Mouse (Mus musculus) kidney, embryonic 15.5 days (tissue): ENCODE data around the gene Bub1b. TPM values are rescaled to one million over a fixed set of nuclear protein-coding genes. Genes with fewer than 3 reads are reported as not detected.

Source experiments
- ATAC-seq: fragments of 200-750 bp; cut with Nextera tagmentation; replicated peaks from 2 replicates; pipeline ENCODE4 v1.8.0; 2017; ENCODE audit warnings: moderate TSS enrichment; ENCODE audit not compliant: low FRiP score
- H3K27ac ChIP-seq: fragments of 300-500 bp; sonication (generic); 2 replicates; pipeline ENCODE4 v1.5.1; 2015; ENCODE audit warnings: mild to moderate bottlenecking, inconsistent platforms
- H3K27me3 ChIP-seq: fragments of 300-500 bp; sonication (generic); 2 replicates; pipeline ENCODE4 v1.6.1; 2015; ENCODE audit warnings: inconsistent platforms
- H3K36me3 ChIP-seq: fragments of 300-500 bp; sonication (generic); 2 replicates; pipeline ENCODE4 v1.6.1; 2015; ENCODE audit warnings: inconsistent platforms
- H3K4me1 ChIP-seq: fragments of 300-500 bp; sonication (generic); 2 replicates; pipeline ENCODE4 v1.6.1; 2015; ENCODE audit warnings: inconsistent platforms
- H3K4me2 ChIP-seq: fragments of 300-500 bp; sonication (generic); 2 replicates; pipeline ENCODE4 v1.6.1; 2015; ENCODE audit warnings: moderate library complexity, mild to moderate bottlenecking, inconsistent platforms
- H3K4me3 ChIP-seq: fragments of 300-500 bp; sonication (generic); replicated peaks from 2 replicates; pipeline ENCODE4 v1.5.1; 2015; ENCODE audit warnings: mild to moderate bottlenecking, inconsistent platforms
- H3K9ac ChIP-seq: fragments of 300-500 bp; sonication (generic); 2 replicates; pipeline ENCODE4 v1.6.1; 2015; ENCODE audit warnings: mild to moderate bottlenecking, inconsistent platforms
- H3K9me3 ChIP-seq: fragments of 300-500 bp; sonication (generic); replicated peaks from 2 replicates; pipeline ENCODE4 v1.6.1; 2016; ENCODE audit warnings: inconsistent platforms
- WGBS: fragments of 180-500 bp; shearing (Covaris S2); methylation state at CpG from one replicate; pipeline ENCODE4 v1.1.7; 2015; ENCODE audit warnings: mixed read lengths; 5-methylcytosine and 5-hydroxymethylcytosine counted together
- polyA plus RNA-seq: library from polyadenylated mRNA; unstranded; fragments of >200 nt; fragmentation: Nextera tagmentation; extraction: Ambion mirVana; gene quantifications from 2 replicates; pipeline ENCODE4 v1.2.1, GENCODE M21; 2015

Bub1b gene
- polyA plus RNA-seq, 1 experiment from 2014 or later, result 103 TPM

- Histone ChIP-seq H3K9me3 (no peaks in the 10 kb centered on the region), H3K27ac (no peak overlapping the region), H3K27me3 (no peaks in the 10 kb centered on the region), H3K4me1 (no peaks in the 10 kb centered on the region), H3K4me2 (no peak overlapping the region), H3K36me3 (no peaks in the 10 kb centered on the region), H3K9ac (no peak overlapping the region), H3K4me3 (no peak overlapping the region)
- WGBS, result 86% methylated on average over 9 of the region's 9 CpGs
- no peak for ATAC-seq
These were observed 25.7 kb upstream of the Bub1b start for GRCm38 (mm10) chr2:118572183-118572836.

GRCm38 (mm10) chr2:118573135-118573534, 24.9 kb upstream of the Bub1b start:
- no peak overlapping the region for H3K4me3 ChIP-seq
- H3K27me3 ChIP-seq, result no peaks in the 10 kb centered on the region
- no peak overlapping the region for H3K27ac ChIP-seq
- no peaks in the 10 kb centered on the region for H3K9me3 ChIP-seq
- H3K4me1 ChIP-seq, result no peaks in the 10 kb centered on the region
- WGBS, result 71% methylated on average over 3 of the region's 3 CpGs
- ATAC-seq, result no peak
- no peaks in the 10 kb centered on the region for H3K36me3 ChIP-seq
- no peak overlapping the region for H3K9ac ChIP-seq
- no peak overlapping the region for H3K4me2 ChIP-seq

- Histone ChIP-seq H3K9ac (no peak overlapping the region), H3K27ac (no peak overlapping the region), H3K4me3 (no peak overlapping the region), H3K9me3 (no peaks in the 10 kb centered on the region), H3K4me2 (no peak overlapping the region), H3K36me3 (no peaks in the 10 kb centered on the region), H3K27me3 (no peaks in the 10 kb centered on the region; the same call in 1 of the 2 replicates), H3K4me1 (no peaks in the 10 kb centered on the region)
- WGBS, result 30% methylated on average over 5 of the region's 5 CpGs
- ATAC-seq, result no peak; the same call in 1 of the 2 replicates
These were observed 12.0 kb upstream of the Bub1b start for GRCm38 (mm10) chr2:118586013-118586412.

- Histone ChIP-seq H3K36me3 (no peaks in the 10 kb centered on the region), H3K27ac (no peak overlapping the region), H3K9me3 (no peaks in the 10 kb centered on the region), H3K27me3 (no peaks in the 10 kb centered on the region; the same call in 1 of the 2 replicates), H3K4me2 (no peak overlapping the region), H3K4me3 (no peak overlapping the region), H3K9ac (no peak overlapping the region), H3K4me1 (no peaks in the 10 kb centered on the region)
- no peak for ATAC-seq
- WGBS, result 66% methylated on average over 3 of the region's 3 CpGs
These were observed 10.3 kb upstream of the Bub1b start for GRCm38 (mm10) chr2:118587686-118588085.

- Histone ChIP-seq H3K4me1 (no peaks in the 10 kb centered on the region), H3K4me2 (no peak overlapping the region), H3K4me3 (no peak overlapping the region), H3K27me3 (no peaks in the 10 kb centered on the region; the same call in 1 of the 2 replicates), H3K9ac (no peak overlapping the region), H3K27ac (no peak overlapping the region), H3K36me3 (no peaks in the 10 kb centered on the region), H3K9me3 (no peaks in the 10 kb centered on the region)
- WGBS, result 84% methylated on average over 4 of the region's 4 CpGs
- ATAC-seq, result no peak
These were observed 6.9 kb upstream of the Bub1b start for GRCm38 (mm10) chr2:118591083-118591482.

- H3K4me1 ChIP-seq, result peaks cover 32% of the 10 kb centered on the region
- peaks cover 43% of the 10 kb centered on the region for H3K36me3 ChIP-seq
- H3K4me2 ChIP-seq, result peak overlapping the region; percentile 75
- peak overlapping the region; percentile 83 for H3K4me3 ChIP-seq
- H3K27ac ChIP-seq, result no peak overlapping the region
- WGBS, result 39% methylated on average over 5 of the region's 5 CpGs
- ATAC-seq, result no peak
- H3K9ac ChIP-seq, result peak overlapping the region; percentile 72
- no peaks in the 10 kb centered on the region for H3K9me3 ChIP-seq
- no peaks in the 10 kb centered on the region for H3K27me3 ChIP-seq
These were observed 1.1 kb downstream of the Bub1b start for GRCm38 (mm10) chr2:118599087-118599486.

- Histone ChIP-seq H3K9me3 (no peaks in the 10 kb centered on the region), H3K4me1 (peaks cover 32% of the 10 kb centered on the region), H3K9ac (no peak overlapping the region), H3K36me3 (peaks cover 69% of the 10 kb centered on the region), H3K4me3 (no peak overlapping the region), H3K27me3 (no peaks in the 10 kb centered on the region), H3K4me2 (no peak overlapping the region), H3K27ac (no peak overlapping the region)
- no peak for ATAC-seq
- WGBS, result 91% methylated on average over 18 of the region's 18 CpGs
These were observed 3.7 kb downstream of the Bub1b start for GRCm38 (mm10) chr2:118601599-118602263.

GRCm38 (mm10) chr2:118604091-118604490, 6.1 kb downstream of the Bub1b start:
- Histone ChIP-seq H3K27me3 (no peaks in the 10 kb centered on the region), H3K4me3 (no peak overlapping the region), H3K4me2 (no peak overlapping the region), H3K9ac (no peak overlapping the region), H3K4me1 (peaks cover 19% of the 10 kb centered on the region), H3K9me3 (no peaks in the 10 kb centered on the region), H3K27ac (no peak overlapping the region), H3K36me3 (peaks cover 93% of the 10 kb centered on the region)
- 92% methylated on average over 6 of the region's 6 CpGs for WGBS
- ATAC-seq, result no peak

- 81% methylated on average over 2 of the region's 2 CpGs for WGBS
- no peaks in the 10 kb centered on the region for H3K9me3 ChIP-seq
- H3K27ac ChIP-seq, result no peak overlapping the region
- no peak overlapping the region for H3K4me2 ChIP-seq
- H3K4me1 ChIP-seq, result 0 out of 2 replicates have a peak, but pooled peaks cover 1% of the 10 kb centered on the region
- no peak overlapping the region for H3K4me3 ChIP-seq
- H3K27me3 ChIP-seq, result no peaks in the 10 kb centered on the region
- no peak for ATAC-seq
- peaks cover 98% of the 10 kb centered on the region for H3K36me3 ChIP-seq
- H3K9ac ChIP-seq, result no peak overlapping the region
These were observed 8.0 kb downstream of the Bub1b start for GRCm38 (mm10) chr2:118606032-118606431.

GRCm38 (mm10) chr2:118606976-118607375, 9.0 kb downstream of the Bub1b start:
- no peak overlapping the region for H3K4me3 ChIP-seq
- no peak for ATAC-seq
- H3K4me2 ChIP-seq, result no peak overlapping the region
- whole genome bisulfite sequencing, result 33% methylated on average over 5 of the region's 5 CpGs
- no peak overlapping the region for H3K9ac ChIP-seq
- H3K4me1 ChIP-seq, result no peaks in the 10 kb centered on the region
- H3K36me3 ChIP-seq, result peaks cover 98% of the 10 kb centered on the region
- H3K27me3 ChIP-seq, result no peaks in the 10 kb centered on the region
- H3K9me3 ChIP-seq, result no peaks in the 10 kb centered on the region
- H3K27ac ChIP-seq, result no peak overlapping the region

- Histone ChIP-seq H3K4me2 (no peak overlapping the region), H3K9me3 (no peaks in the 10 kb centered on the region), H3K27me3 (no peaks in the 10 kb centered on the region), H3K4me3 (no peak overlapping the region), H3K4me1 (no peaks in the 10 kb centered on the region), H3K27ac (no peak overlapping the region), H3K9ac (no peak overlapping the region), H3K36me3 (peaks cover 96% of the 10 kb centered on the region)
- WGBS, result 86% methylated on average over 5 of the region's 5 CpGs
- no peak for ATAC-seq
These were observed 20.0 kb downstream of the Bub1b start for GRCm38 (mm10) chr2:118618013-118618412.

- H3K36me3 ChIP-seq, result peaks cover 92% of the 10 kb centered on the region
- WGBS, result 66% methylated on average over 2 of the region's 2 CpGs
These were observed 22.1 kb downstream of the Bub1b start for GRCm38 (mm10) chr2:118620101-118620500.

More at GRCm38 (mm10) chr2:118620101-118620500, 22.1 kb downstream of the Bub1b start:
- Histone ChIP-seq H3K4me1 (no peaks in the 10 kb centered on the region), H3K27ac (no peak overlapping the region), H3K4me3 (no peak overlapping the region), H3K9me3 (no peaks in the 10 kb centered on the region), H3K4me2 (no peak overlapping the region), H3K9ac (no peak overlapping the region), H3K27me3 (no peaks in the 10 kb centered on the region)
- no peak for ATAC-seq
